Mouse (Mus musculus): Measurements from ENCODE around the gene Abhd5.

DNA sequence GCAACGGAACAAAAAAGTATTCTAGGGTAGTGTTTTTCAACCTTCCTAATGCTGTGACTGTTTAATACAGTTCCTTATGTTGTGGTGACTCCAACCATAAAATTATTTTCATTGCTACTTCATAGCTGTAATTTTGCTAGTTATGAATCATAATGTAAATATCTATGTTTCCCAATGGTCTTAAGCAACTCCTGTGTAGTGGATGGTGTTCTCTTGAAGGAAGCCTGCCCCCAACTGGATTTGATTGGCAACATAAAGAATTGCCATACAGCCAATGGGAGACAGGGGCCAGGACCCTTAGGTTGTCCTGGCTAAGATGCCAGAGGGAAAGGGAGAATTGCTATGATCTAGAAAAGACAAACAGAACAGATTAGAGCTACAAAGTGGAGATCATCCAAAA is 25.4 kb upstream of the Abhd5 start:
- TF ChIP-seq CTCF (conservative IDR thresholded peaks at IDR 0.05; ENCODE audit: low read length) (no peak), NANOG (IDR thresholded peaks at IDR 0.05; ENCODE audit: borderline replicate concordance, low read length) (no peak)
